Mouse (Mus musculus): ENCODE measurements around the gene Uts2r.
A peak's percentile ranks its signal among the peaks of the same experiment; 100 is the strongest.

The Uts2r gene

DNA sequence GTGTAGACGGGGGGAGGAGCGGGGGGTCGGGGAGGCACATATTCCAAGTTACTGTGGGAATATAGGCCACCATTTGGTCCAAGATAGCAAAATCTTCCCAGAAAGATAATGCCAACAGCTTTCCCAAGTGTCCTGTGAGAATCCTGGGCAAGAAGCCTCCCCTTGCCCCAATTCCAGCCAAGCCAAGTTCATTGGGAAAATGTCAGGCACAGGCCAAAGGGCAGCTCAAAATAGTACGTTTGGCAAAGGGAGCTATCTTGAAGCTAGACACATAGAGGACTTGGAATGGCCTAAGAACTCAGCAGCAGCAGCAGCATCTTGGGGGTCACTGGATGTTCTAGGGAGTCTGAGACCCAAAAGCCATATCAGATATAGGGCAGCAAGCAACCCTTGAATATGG is 3.7 kb downstream of the Uts2r start:
- no peak for DNase-seq (ENCODE audit: low spot score)

DNA sequence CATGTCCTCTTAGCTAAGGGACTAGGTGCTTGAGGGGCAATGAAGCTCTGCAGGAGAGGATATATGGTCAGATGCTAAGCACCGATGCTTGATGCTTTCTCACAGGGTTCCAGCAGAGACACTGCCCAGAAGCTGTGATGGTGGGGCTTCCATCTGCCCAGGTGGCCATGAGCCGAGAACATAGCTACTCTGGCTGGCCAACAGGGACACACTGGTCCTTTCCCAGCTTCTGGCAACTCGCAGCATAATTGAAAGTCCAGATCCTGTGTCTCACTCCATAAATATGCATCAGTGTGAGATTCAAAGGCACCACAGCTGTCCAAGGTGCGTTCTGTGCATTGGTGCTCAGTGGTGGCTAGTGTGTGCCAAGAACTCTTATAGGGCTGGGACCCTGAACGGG is 13.1 kb downstream of the Uts2r start:
- DNase-seq (ENCODE audit: low spot score), result no peak

DNA sequence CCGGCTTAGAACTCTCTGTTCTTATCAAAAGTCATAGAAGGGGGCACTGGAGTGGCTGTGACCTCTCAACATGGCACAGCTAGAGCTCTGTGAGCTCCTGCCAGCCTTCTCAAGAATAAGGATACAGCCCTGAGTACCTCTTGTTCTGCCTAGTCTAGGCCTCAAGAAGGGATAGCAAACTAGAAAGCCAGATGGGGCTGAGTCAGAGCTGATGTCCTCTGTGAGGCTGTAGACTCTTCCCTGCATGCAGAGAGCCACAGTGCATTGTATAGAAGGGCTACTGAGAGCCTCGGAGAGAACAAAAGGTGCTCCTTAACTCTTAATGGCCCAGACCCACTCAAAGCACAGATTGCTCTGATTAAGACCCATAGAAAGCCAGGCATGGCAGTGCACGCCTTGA is 14.2 kb downstream of the Uts2r start:
- DNase-seq (ENCODE audit: low spot score), result no peak

DNA sequence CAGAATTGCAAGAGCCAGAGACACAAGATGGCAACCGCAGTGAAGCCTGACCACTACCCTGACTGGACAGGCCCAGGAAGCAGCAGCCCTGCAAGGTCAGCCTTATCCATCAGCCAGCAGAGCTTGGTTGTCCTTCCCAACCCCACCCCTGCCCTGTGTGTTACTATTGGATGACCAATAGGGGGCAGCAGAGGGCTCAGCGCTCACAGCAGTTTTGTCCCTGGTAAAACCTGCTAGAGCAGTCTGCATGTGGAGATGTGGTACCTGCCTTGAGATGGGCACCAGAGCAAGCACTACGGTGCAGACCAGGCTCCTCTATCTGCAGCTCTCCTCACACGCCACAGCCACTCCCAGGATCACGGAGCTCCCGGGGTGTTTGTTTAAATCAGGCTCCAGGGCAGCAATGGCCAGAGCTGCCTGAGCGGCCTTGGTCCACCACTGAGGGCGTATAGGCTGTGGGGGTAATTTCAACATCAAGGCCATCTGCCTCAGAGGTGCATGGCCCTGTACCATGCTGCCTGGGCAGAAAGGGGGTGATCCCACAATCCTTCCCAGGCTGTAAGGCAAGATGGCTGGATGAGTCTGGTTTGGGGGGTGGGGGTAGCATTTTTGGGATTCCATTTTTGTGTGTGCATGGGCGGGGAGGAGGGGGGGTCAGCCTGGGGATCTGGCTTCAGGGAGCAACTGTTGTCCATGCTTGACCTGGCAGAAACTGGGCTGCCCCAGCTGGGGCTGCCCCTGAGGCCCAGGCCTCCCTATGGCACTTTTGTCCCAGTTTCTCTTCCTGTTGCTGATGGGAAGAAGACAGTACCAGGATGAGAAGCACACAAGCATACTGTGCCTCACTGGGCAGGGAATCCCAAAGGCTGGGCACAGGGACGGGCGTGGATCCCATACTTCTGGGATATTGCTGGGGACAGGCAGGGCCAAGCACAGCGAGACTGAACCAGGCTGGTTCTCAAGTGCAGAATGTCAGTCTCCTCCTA is 16.5 kb downstream of the Uts2r start:
- DNase-seq (ENCODE audit: low spot score), result peak; percentile 60

DNA sequence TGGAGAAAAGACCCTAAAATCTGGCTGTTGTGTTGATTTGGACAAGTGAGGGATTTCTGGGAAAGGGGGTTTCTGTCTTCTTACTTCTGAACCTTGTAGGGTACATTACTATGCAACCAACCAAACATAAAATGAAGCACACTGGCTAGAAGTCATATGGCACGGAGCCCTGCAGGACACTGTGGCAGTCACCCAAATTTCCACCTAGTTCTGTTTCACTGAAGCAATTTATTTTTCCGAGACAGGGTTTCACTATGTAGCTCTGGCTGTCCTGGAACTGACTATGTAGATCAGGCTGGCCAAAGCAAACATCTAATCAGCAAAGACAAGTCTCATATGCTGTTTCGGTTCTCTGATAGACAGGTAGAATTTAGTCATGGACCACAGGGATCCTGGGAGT is 29.6 kb downstream of the Uts2r start:
- DNase-seq (ENCODE audit: low spot score), result no peak

DNA sequence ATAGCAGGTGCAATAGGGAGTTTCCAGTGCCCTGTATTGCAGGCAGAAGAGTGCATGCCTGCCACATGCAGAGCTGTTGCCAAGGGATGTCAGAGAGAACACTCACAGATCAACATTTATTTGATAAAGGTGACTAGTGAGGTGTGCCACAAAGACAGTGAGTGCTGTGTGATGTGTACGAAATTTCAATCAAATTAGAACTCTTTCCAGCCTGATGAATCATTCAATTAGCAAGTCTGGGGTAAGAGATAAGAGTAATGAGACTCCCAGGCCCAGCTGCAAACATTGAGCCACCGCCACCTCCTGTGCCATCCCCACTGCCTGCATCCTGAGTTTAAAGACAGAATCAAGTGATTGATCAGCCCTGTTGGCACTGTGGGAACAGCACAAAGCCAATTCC is 32.7 kb downstream of the Uts2r start:
- DNase-seq (ENCODE audit: low spot score), result no peak

DNA sequence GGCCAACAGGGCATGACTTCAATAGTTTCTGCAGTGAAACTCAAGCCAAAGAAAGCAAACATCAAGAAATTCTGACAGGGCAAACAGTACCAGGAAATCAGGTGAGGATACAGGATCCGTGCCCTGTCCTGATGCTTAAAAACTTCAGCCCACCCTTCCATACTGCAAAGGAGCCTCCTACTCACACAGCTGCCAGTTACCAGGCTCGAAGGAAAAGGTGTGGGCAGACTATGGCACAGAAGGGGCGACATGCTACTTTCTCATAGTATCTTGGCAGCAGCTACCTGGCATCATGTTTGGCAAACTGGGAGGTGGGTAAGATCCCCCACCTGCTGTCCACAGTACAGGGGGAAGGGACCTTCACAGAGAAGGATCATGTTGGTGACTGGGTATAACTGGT is 33.3 kb downstream of the Uts2r start:
- no peak for DNase-seq (ENCODE audit: low spot score)

DNA sequence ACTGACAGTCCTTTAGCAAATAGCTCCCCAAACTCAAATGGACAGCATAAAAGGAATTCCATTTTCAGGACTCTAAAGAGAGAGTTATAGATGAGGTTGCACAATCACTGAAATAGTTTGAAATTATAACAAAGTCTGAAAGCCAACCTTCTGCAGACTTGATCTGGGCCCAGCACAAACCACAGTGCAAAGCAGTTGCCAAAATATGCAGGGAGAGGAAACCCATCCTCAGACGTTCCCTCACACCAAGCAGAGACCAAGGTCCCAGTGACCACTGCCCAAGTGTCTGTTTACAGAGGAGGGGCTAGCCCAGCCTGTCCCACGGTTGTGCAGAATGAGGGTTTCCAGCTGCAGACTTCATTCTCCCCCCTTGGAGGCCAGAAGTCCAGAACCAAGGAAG is 38.6 kb downstream of the Uts2r start:
- no peak for DNase-seq (ENCODE audit: low spot score)

DNA sequence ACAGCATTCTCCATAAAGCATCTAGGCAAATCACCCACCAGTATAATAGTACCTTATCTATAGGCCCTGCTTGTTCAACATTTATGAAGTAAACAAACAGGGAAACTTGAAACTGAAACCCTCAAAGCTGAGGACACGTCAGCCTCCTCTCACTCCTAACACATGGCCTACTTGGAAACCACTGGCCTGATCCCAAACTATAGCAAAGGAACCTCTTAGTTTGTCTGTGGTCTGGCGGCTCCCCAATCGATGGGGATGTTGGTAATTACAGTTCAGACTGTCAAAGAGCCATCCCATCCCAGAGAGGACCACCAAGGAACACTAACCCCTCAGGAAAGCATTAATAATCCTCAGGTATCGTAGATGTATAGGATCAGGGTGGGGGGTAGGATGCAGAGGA is 39.8 kb downstream of the Uts2r start:
- DNase-seq (ENCODE audit: low spot score), result no peak

DNA sequence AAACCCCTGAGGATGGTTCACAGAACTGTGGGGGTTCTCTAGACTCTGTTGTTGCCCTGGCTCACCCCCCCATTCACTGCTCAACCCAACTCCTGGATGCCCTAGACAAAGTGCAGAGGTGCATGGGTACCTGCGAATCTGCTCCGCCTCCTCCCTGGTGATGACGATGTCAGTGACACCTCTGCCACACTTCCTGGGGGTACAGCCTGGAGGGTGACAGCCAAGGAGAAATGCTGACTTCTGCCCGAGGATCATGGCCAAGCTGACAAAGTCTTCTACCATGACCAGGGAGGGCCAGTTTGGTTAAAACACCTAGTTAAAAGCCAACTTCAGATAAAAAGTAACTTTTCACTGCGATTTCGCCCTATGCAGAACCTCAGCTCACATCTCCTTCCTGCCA is 40.7 kb downstream of the Uts2r start:
- no peak for DNase-seq (ENCODE audit: low spot score)

DNA sequence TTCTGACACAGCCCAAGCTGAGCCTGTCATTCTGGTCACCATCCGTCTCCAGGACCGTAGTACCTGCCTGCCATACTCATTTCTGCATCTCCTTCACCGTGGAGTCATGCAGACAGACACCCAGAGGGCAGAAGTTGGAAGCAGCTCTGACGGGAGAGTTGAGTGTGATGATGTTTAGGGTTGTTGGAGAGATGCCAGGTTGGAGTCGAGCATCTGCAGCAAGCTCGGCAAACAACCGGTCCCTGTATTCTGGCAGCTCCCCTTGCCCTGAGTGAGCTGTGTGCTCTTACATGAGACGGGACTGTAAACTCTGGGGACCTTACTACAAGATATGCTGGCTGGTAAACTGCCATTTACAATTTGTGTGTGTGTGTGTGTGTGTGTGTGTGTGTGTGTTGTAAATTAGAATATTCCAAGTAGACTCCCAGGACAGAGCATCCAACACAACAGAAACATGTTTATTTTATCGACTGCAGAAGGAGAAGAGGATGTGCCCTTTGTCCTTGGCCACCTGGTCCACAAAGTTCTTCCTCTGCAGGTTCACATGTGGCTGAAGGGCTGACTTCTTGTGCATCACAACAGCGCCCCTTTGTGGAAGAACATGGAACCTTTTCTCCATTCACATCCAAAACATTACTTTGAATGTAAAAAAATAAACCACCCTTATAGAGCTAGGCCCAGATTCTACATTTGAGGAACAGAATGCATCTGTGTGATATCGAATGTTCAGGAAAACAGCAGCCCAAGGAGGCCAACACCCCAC is 41.5 kb downstream of the Uts2r start:
- DNase-seq (ENCODE audit: low spot score), result no peak

DNA sequence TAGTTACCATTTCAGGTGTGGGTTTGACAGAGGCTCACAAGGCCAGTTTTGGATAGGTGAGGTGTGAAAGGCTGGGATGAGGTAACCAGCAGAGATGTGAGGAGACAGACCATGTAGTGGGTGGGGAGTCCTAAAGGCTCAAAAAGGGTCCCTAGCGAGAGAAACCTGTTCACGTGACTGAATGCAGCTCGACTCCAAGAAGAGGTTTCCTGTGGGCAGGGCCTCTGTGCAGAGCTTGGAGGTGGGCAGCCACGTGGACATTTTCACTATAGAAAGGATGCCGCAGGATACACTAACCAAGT is 43.7 kb downstream of the Uts2r start:
- DNase-seq (ENCODE audit: low spot score), result no peak

DNA sequence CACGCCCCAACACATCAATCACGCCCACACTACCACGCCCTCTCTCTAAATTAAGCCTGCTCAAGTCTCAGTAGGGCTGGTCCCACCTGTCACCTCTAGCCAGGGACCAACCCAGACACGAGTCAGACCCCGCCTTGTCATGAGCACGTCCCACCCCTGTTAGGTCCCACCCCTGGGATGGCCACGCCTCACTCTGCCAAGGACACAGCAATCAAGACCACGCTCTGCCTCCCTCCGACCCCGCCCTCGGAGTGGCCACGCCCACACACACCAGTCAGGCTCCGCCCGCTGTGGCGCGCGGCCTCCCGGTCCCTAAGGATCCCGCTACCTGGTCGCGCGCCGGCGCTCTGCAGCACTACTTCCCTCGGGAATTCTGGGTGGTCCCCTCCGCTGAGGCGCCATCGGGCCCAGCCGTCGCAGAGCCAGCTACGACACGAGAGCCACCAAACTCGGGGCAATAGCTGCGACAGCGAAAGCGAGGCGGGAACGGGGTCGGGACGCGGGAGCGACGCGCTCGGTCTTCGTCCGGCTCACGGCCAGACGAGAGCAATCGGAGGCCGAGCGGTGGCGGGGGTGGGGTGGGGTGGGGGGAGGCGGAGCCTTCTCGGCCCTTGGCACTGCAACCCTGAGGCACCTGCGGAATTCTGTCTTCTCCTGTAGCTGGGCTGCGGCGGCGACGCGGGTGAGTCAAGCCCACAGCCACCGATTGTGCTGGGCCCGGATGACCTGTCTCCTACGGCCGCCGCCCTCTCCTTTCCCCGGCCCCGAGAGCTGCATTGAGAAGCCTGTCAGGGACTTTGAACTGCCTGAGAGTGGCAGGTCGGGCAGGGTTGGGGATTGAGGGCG is 44.3 kb downstream of the Uts2r start, which contains the start of the genes Hexdc and Ogfod3:
Hexdc (plus strand) TSS at position 273 of the 846 bp plus-strand sequence.
Ogfod3 (minus strand) TSS at position 551 of the 846 bp plus-strand sequence.
- peak; percentile 94 for DNase-seq (ENCODE audit: low spot score)
